Mouse (Mus musculus) mature B cell (primary cell): Measurements from ENCODE around the gene Hist1h2ah.
"Not testable (repeated sequence)": the region's sequence is repeated elsewhere in the genome, so short reads cannot be mapped to it uniquely, and the experiment has no call there.

Source experiments
- in situ Hi-C: fragments of 300-500 bp; cut with MboI; formaldehyde crosslinking; loops from 2 replicates; pipeline ENCODE4 v1.14.3; 2019

Hist1h2ah gene

GRCm38 (mm10) chr13:22035267-22036148, at the start of gene Hist1h2ah, which contains the start of gene Hist1h2bk:
Gene Hist1h2ah (minus strand): TSS chr13:22035568.
Gene Hist1h2bk (plus strand): TSS chr13:22035870.
- in situ Hi-C loops: loop anchor here (10.0 kb wide), 4 partner anchors 211 to 1709 kb away; partner anchors contain the start of genes Hist1h2ac, Hist1h2bb, Hist1h2bc and Hist1h3c

DNA sequence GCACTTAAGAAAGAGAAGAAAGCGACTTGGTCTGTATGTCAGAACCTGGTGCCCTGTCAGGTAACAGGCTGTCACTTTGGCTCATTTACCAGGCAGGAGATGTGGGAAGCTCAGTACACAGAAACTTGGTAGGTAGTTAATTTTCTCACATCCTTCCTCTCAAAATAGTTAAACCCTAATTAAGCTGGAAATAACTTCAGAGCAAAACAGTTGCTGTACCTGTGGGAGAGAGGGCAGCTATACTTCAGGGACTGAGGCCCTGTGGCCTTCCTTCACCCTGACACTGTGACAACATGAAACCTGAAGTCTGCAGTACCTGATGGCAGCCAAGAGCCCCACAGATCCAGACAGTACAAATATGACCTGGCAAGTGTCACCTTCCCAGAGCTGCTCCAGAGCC, 48.8 kb upstream of the Hist1h2ah start, which contains the start of gene Vmn1r188:
Gene Vmn1r188 (plus strand): TSS at position 301 of the 400 bp plus-strand sequence.
- in situ Hi-C loops: not testable (repeated sequence)

DNA sequence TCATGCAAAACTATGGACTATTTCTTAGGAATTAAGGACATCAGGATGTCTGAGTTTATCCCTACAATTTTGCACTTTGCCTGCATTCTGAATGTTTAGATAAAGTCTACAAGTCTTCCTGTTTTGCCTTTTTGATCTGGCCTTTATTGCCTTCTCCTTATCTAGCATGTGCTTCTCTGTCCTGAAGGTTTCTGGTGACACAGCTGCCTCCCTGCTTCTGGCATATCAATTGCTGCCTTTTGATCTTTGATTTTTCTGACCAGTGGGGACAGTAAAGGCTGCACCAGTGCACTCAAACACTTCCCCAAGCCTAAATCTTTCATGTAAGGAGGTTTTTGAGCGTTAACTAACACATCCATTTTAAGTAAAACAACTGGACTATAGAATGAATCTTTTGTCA, 28.1 kb upstream of the Hist1h2ah start:
- in situ Hi-C loops: no loop called here

- in situ Hi-C loops: no loop called here
Measured at GRCm38 (mm10) chr13:22061422-22061821, 26.1 kb upstream of the Hist1h2ah start.

- in situ Hi-C loops: loop anchor here (10.0 kb wide), 1 partner anchor 1311 kb away; the partner anchor contains the start of gene Zfp322a
Measured at GRCm38 (mm10) chr13:22053754-22054153, 18.4 kb upstream of the Hist1h2ah start.

DNA sequence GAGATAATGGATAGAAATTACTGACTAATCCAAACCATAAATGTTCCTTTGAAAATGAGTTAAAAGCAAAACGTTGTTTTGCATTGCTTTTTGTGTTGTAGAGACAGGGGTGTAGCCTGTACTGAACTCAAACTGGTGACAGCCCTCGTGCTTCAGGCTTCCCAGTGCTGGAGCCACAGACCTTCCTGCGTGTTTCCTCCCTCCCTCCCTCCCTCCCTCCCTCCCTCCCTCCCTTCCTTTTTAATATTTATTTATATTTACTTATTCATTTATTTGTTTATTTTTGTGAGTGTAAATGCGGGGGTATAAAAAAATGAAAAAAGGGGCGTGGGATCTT, 16.1 kb upstream of the Hist1h2ah start:
- in situ Hi-C loops: loop anchor here (10.0 kb wide), 1 partner anchor 1313 kb away; the partner anchor contains the start of gene Zfp322a

GRCm38 (mm10) chr13:22050591-22051522, 15.5 kb upstream of the Hist1h2ah start:
- in situ Hi-C loops: loop anchor here (10.0 kb wide), 1 partner anchor 1314 kb away; the partner anchor contains the start of gene Zfp322a

DNA sequence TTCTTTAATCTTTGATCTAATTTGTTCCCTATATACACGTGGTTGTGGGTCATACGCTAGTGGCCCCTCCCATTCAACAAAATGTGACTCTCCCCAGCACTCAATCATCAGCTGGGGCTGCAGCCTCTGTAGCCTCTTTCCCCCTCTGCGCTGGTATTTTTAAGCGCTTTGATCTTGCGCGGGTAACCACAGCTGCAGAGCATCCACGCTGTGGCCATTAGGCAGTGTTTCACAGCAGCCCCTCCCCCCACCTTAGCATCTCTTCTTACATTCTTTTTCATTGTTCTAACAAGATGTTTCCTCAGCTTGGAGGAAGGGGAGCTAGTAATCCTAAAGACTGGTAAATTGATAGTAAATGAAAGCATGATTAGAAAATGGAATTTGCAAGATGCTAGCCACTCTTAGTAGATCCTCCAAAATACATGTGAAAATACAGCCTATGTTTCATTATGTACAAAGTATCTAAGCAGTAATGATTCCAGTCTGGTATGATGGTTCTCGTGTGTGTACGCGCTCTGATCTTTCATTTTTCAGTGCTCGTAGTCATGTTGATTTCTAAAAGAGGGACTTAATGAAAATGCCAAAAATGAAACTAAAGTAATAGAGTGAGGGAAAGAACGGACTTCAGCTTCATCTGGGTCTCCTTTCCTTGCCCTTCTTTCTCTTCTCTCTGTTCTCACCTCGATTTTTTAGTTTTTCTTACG, 14.5 kb upstream of the Hist1h2ah start:
- in situ Hi-C loops: loop anchor here (10.0 kb wide), 2 partner anchors 1315 to 1565 kb away; partner anchors contain the start of gene Zfp322a

DNA sequence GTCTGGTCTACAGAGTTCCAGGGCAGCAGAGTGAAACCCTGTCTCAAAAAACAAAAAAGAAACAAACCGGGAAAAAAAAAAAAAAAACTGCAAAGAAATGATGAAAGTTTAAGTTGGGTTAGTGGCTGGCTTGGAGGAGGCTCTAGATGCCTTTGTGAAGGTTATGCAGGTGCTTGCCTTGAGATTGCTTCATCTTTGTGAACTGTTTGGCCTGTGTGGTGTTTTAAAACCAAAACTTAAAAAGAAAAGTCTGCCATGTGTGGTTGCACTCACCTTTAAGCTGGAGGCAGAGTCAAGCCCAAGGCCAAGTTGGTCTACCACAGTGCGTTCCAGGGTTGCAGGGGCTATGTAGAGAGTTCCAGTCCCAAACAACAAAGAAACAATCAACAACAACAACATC, 13.7 kb upstream of the Hist1h2ah start:
- in situ Hi-C loops: loop anchor here (10.0 kb wide), 1 partner anchor 1566 kb away; no protein-coding TSS in a partner anchor

GRCm38 (mm10) chr13:22045311-22045710, 9.9 kb upstream of the Hist1h2ah start:
- in situ Hi-C loops: loop anchor here (10.0 kb wide), 1 partner anchor 1569 kb away; no protein-coding TSS in a partner anchor

DNA sequence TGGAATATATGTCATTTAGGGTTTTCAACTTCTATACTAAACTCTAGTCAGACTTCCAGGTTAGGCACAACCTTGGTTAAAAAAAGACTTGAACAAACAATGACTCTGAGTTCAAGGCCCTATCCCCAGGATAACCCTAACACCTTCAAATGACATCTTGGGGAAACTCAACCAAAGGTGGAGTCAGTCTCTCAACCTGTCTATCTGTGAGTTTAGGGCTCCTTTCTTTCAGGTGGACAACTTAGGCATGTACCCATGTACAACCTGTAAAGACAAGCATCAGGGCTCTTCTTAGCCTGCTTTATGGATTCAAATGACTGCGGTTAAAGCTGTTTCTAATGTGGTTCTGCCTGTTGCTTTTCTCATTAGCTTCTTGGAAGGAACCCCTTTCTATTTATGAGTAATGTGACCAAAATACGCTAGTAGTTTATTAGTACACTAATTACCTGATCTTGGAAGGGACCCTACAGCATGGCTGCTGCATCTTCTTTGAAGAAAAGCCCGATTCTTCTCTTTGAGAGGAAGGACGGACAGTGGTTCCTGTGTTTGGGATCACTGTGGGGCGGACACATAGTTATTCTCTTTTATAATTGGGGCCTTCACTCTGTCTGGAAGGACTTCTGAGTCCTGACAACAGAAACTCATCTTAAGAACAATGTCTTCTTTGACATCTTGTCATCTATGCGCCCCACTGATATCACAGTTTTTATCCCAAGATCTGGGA, 9.2 kb upstream of the Hist1h2ah start:
- in situ Hi-C loops: loop anchor here (5.0 to 10.0 kb wide), 2 partner anchors 1478 to 1570 kb away; no protein-coding TSS in a partner anchor

DNA sequence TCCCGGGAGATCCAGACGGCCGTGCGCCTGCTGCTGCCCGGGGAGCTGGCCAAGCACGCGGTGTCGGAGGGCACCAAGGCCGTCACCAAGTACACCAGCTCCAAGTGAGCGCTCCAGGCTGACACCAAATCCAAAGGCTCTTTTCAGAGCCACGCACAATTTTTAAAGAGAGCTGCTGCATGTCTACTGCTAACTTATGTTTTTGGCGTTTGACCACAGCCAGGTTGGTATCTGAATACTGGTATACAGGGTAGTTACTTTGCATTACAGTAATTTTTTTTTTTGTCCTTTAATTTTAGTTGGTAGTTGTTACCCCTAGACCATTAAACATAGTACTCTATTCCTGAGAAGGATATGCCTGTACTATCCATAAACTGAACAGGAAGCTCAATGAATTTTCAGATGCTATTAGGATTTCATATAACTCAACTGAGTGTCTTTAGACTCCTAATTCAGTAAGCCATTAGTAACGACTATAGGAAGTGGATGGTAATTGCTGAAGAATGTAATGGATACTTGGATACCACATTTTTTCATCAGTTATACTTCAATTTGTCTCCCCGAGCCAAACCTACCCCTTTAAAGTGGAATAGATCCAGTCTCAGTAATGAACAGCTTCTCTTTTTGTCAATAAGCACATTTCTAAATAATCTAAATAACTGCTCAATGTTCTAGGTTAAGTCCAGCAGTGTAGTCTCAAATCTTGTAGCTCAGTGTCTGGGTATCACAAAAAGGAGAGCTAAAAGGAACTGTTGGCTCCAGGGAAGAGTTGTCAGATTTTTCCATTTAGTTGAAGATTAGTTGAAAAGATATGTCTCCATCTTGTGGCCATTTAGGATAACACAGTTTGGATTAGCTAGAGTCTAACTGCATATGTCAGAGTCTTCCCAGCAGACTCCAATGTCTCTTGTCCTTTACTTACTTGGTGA, 8.4 kb upstream of the Hist1h2ah start:
- in situ Hi-C loops: loop anchor here (5.0 to 10.0 kb wide), 2 partner anchors 1479 to 1571 kb away; no protein-coding TSS in a partner anchor

DNA sequence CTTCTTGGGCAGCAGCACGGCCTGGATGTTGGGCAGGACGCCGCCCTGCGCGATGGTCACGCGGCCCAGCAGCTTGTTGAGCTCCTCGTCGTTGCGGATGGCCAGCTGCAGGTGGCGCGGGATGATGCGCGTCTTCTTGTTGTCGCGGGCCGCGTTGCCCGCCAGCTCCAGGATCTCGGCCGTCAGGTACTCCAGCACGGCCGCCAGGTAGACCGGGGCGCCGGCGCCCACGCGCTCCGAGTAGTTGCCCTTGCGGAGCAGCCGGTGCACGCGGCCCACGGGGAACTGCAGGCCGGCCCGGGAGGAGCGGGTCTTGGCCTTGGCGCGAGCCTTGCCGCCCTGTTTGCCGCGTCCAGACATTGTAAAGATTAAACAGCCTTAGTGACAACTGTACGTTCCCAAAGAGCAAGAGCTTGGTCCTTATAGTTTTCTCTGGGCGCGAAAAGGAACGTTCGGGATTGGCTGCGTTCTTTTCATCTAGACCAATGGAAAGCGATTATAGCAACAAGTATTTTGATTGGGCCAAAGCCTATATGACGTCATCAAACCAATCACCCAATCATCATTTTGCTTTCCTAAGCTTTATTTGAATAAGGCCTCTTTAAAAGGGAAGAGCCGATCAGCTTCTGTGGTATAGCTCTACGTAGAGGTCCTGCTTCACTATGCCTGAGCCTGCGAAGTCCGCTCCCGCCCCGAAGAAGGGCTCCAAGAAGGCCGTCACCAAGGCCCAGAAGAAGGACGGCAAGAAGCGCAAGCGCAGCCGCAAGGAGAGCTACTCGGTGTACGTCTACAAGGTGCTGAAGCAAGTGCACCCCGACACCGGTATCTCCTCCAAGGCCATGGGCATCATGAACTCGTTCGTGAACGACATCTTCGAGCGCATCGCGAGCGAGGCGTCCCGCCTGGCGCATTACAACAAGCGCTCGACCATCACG, 7.5 kb upstream of the Hist1h2ah start, which contains the start of the genes Hist1h2ag and Hist1h2bj:
Gene Hist1h2ag (minus strand): TSS at position 377 of the 935 bp plus-strand sequence.
Gene Hist1h2bj (plus strand): TSS at position 647 of the 935 bp plus-strand sequence.
- in situ Hi-C loops: loop anchor here (5.0 to 10.0 kb wide), 2 partner anchors 1479 to 1572 kb away; no protein-coding TSS in a partner anchor

DNA sequence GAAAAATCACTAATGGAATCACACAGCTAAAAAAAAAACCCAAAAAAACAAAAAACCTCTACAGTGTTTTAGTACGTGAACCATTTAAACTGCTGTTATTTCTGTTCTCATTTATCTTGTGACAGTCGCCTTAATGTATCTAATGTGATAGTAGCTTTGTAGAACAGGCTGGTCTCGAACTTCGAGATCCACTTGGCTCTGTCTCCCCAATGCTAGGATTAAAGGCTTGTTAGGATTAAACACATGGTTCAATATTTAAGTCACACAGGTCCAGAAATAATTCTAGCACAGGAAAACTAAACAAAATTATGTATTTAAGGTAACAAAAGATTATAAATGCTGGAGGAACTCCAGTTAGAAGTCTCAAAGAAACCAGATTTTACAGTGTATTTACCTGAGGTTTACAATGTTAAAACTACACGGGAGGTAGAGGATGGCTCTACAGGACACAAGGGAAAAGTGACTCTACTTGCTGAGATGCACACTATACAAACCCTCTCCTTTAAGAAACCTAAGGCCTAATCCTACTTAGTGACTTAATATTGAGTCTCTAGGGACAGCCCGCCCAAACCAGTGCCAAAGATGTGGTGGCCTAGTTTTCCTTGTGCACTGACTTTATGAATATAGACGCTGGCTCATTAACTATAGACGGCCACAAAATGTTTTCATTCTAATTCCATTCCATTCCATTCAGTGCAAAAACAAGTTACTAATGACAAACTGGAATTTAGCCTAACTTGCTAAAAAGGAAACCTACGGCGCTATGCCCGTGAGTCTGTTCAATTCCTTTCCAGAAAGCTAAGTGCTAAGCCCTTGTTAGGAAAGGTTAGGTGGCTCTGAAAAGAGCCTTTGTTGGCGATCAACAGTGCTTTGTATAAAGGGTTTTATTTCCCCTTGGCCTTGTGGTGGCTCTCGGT, 6.5 kb upstream of the Hist1h2ah start:
- in situ Hi-C loops: loop anchor here (5.0 to 10.0 kb wide), 2 partner anchors 1480 to 1573 kb away; no protein-coding TSS in a partner anchor

- in situ Hi-C loops: loop anchor here (5.0 to 10.0 kb wide), 2 partner anchors 1481 to 1574 kb away; no protein-coding TSS in a partner anchor
Measured at GRCm38 (mm10) chr13:22041142-22041536, 5.8 kb upstream of the Hist1h2ah start, which contains the start of gene Hist1h4i. Gene Hist1h4i (minus strand): TSS chr13:22041362.

DNA sequence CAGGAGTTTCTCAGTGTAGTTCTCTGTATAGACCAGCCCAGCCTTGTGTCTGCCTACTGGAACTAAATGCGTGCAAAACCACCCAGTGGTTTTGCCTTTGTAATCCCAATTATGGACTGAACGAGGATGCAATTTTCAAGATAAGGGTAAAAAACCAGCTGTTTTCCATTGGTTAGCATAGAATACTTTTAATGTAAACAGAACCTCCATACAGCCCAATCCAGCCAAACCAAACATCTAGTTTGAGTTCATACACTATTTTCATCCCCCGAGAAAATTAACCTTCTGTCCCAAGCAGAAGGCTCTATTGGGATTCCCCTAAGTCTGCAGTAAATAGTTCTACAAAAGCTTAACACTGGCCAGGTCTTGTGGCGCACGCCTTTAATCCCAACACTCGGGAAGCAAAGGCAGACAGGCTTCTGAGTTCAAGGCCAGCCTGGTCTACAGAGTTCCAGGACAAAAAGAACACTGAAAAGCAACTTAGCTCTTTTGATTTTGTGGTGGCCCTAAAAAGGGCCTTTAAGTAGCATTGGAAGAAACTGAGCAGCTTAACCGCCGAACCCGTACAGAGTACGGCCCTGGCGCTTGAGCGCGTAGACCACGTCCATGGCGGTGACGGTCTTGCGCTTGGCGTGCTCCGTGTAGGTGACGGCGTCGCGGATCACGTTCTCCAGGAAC, 5.2 kb upstream of the Hist1h2ah start:
- in situ Hi-C loops: loop anchor here (5.0 to 10.0 kb wide), 2 partner anchors 1482 to 1574 kb away; no protein-coding TSS in a partner anchor
